Mouse (Mus musculus) kidney, embryonic 14.5 days (tissue): ENCODE measurements around the gene Pex16. TPM values are rescaled to one million over a fixed set of nuclear protein-coding genes. Genes with fewer than 3 reads are reported as not detected.

ENCODE experiments used
- ATAC-seq: fragments of 200-750 bp; cut with Nextera tagmentation; 2 replicates; pipeline ENCODE4 v1.8.0; 2017; ENCODE audit warnings: moderate number of reproducible peaks, mild to moderate bottlenecking, moderate TSS enrichment, moderate library complexity; ENCODE audit not compliant: low FRiP score, low TSS enrichment
- H3K27ac ChIP-seq: fragments of 300-500 bp; sonication (generic); 2 replicates; pipeline ENCODE4 v1.5.1; 2014; ENCODE audit warnings: low read depth, mild to moderate bottlenecking, low read length, moderate library complexity, mixed read lengths
- H3K27me3 ChIP-seq: fragments of 300-500 bp; sonication (generic); 2 replicates; pipeline ENCODE4 v1.6.1; 2014; ENCODE audit warnings: mild to moderate bottlenecking, low read length; ENCODE audit not compliant: control insufficient read depth, insufficient read depth
- H3K36me3 ChIP-seq: fragments of 300-500 bp; sonication (generic); 2 replicates; pipeline ENCODE4 v1.6.1; 2014; ENCODE audit warnings: low read length, mixed read lengths; ENCODE audit not compliant: control insufficient read depth, insufficient read depth
- H3K4me1 ChIP-seq: fragments of 300-500 bp; sonication (generic); 2 replicates; pipeline ENCODE4 v1.6.1; 2014; ENCODE audit warnings: low read length, mixed read lengths; ENCODE audit not compliant: control insufficient read depth, insufficient read depth
- H3K4me2 ChIP-seq: fragments of 300-500 bp; sonication (generic); replicated peaks from 2 replicates; pipeline ENCODE4 v1.6.1; 2014; ENCODE audit warnings: low read depth, mild to moderate bottlenecking, low read length
- H3K4me3 ChIP-seq: fragments of 300-500 bp; sonication (generic); 2 replicates; pipeline ENCODE4 v1.5.1; 2014; ENCODE audit warnings: mild to moderate bottlenecking, low read length
- H3K9ac ChIP-seq: fragments of 300-500 bp; sonication (generic); 2 replicates; pipeline ENCODE4 v1.6.1; 2014; ENCODE audit warnings: low read depth, mild to moderate bottlenecking, low read length, moderate library complexity
- H3K9me3 ChIP-seq: fragments of 300-500 bp; sonication (generic); 2 replicates; pipeline ENCODE4 v1.6.1; 2016; ENCODE audit warnings: low read length; ENCODE audit not compliant: control insufficient read depth
- WGBS: fragments of 180-500 bp; shearing (Covaris S2); extraction: QIAGEN DNeasy Blood & Tissue Kit; methylation state at CpG from one replicate; pipeline ENCODE4 v1.1.7; 2014; 5-methylcytosine and 5-hydroxymethylcytosine counted together
- polyA plus RNA-seq: library from polyadenylated mRNA; unstranded; fragments of >200 nt; fragmentation: Nextera tagmentation; extraction: Ambion mirVana; gene quantifications from 2 replicates; pipeline ENCODE4 v1.2.1, GENCODE M21; 2014

Pex16 gene
- polyA plus RNA-seq, 1 experiment from 2014 or later: 22.7 TPM

- peaks cover 76% of the 10 kb centered on the region for H3K36me3 ChIP-seq
- H3K27ac ChIP-seq: no peak overlapping the region
- no peak overlapping the region for H3K9ac ChIP-seq
- H3K4me3 ChIP-seq: no peak overlapping the region
- no peak overlapping the region for H3K4me2 ChIP-seq
- no peak for ATAC-seq
- no peaks in the 10 kb centered on the region for H3K27me3 ChIP-seq
- no peaks in the 10 kb centered on the region for H3K9me3 ChIP-seq
- WGBS: 71% methylated on average over 5 of the region's 5 CpGs
- H3K4me1 ChIP-seq: no peaks in the 10 kb centered on the region
Measured at GRCm38 (mm10) chr2:92381161-92381560, 6.7 kb downstream of the Pex16 start.

GRCm38 (mm10) chr2:92381901-92382588 lies 7.6 kb downstream of the Pex16 start, which contains the start of gene 1700029I15Rik:
TSS of gene 1700029I15Rik (plus strand) at chr2:92382538.
- 90% methylated on average over 5 of the region's 5 CpGs for WGBS

GRCm38 (mm10) chr2:92382759-92383158 lies 8.3 kb downstream of the Pex16 start:
- no peaks in the 10 kb centered on the region for H3K9me3 ChIP-seq
- H3K4me1 ChIP-seq: no peaks in the 10 kb centered on the region
- H3K27ac ChIP-seq: no peak overlapping the region
- H3K9ac ChIP-seq: no peak overlapping the region
- H3K27me3 ChIP-seq: no peaks in the 10 kb centered on the region
- no peak overlapping the region for H3K4me2 ChIP-seq
- H3K4me3 ChIP-seq: no peak overlapping the region
- ATAC-seq: no peak
- 83% methylated on average over 4 of the region's 4 CpGs for WGBS
- H3K36me3 ChIP-seq: peaks cover 85% of the 10 kb centered on the region

More at GRCm38 (mm10) chr2:92381901-92382588, 7.6 kb downstream of the Pex16 start, which contains the start of gene 1700029I15Rik:
- no peaks in the 10 kb centered on the region for H3K4me1 ChIP-seq
- H3K4me3 ChIP-seq: no peak within 1 kb of the TSS
- peaks cover 85% of the 10 kb centered on the region for H3K36me3 ChIP-seq
- H3K27ac ChIP-seq: no peak within 1 kb of the TSS
- H3K9me3 ChIP-seq: no peaks in the 10 kb centered on the region
- H3K27me3 ChIP-seq: no peaks in the 10 kb centered on the region
- H3K9ac ChIP-seq: no peak within 1 kb of the TSS
- no peak within 1 kb of the TSS for H3K4me2 ChIP-seq
- no peak for ATAC-seq

DNA sequence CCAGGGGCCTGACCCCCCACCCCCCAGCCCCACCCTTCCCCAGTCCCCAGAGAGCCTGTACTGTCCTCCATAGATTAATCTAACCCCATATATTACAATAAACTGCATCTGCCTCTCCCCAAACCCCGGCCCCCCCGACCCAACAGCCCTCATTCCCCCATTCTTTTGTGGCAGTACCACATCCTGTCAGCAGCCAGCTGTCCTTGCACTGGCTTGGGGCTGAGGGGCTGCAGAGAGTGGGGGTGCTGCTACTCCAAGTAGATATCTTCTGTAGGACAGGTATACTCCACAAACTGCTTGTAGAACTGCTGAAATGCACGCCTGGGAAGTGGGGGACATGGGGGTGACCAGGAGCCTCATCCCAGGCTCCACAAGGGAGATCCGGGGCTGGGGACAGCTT lies 9.6 kb downstream of the Pex16 start:
- ATAC-seq: no peak
- Histone ChIP-seq H3K27ac (no peak overlapping the region), H3K36me3 (peaks cover 71% of the 10 kb centered on the region)

DNA sequence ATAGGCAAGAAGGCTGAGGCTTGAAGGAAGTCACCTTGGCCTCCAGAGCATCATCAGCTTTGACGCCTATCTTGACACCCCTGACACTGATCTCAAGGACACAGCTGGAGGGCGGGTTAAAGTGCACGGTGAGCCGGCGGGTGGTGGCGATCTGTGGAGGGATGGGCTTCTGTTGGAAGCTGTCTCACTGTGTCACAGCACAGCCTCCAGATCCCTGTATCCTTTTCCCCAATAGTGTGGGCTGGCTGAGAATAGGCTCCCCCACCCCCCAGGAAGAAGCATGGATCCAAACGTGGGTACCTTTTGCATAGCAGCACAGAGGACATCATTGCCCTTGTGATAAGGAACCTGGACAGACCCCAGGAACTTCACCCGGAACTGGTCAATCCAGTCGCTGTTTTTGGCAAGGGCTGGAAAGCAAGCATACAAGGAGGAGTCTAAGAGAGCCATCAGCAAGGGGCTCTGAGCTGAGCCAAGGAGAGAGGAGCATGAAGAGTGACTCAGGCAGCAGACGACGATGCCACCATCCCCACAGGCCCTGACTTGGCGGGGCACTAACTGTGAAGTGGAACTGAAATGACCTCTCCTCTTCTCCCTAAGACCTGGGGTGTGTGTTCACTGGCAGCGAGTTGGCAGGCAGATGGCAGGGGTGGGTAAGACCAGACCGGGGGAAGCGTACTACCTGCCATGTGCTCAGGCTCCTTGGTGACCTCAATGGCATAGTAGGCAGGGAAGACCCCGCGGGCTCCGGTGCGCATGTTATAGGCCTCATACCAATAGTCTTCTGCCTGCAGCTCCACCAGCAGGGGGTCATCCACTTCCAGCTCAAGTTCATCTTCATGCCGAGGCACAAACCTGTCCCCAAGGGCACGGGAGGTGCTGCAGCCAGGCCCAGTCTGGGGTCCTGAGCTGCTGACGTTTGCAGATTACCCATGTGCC lies 10.9 kb downstream of the Pex16 start:
- Histone ChIP-seq H3K4me1 (peaks cover 16% of the 10 kb centered on the region), H3K9me3 (no peaks in the 10 kb centered on the region), H3K27ac (no peak overlapping the region), H3K4me3 (no peak overlapping the region), H3K4me2 (no peak overlapping the region), H3K9ac (no peak overlapping the region), H3K36me3 (peaks cover 62% of the 10 kb centered on the region), H3K27me3 (no peaks in the 10 kb centered on the region)
- WGBS: 87% methylated on average over 22 of the region's 22 CpGs
- no peak for ATAC-seq

More for the DNA sequence above, 9.6 kb downstream of the Pex16 start:
- Histone ChIP-seq H3K4me3 (no peak overlapping the region), H3K4me2 (no peak overlapping the region), H3K27me3 (no peaks in the 10 kb centered on the region), H3K9ac (no peak overlapping the region), H3K9me3 (no peaks in the 10 kb centered on the region), H3K4me1 (peaks cover 8% of the 10 kb centered on the region)
- WGBS: 83% methylated on average over 4 of the region's 4 CpGs

- no peaks in the 10 kb centered on the region for H3K27me3 ChIP-seq
- peaks cover 53% of the 10 kb centered on the region for H3K36me3 ChIP-seq
- no peak overlapping the region for H3K9ac ChIP-seq
- H3K4me1 ChIP-seq: peaks cover 29% of the 10 kb centered on the region
- H3K4me3 ChIP-seq: no peak overlapping the region
- H3K4me2 ChIP-seq: no peak overlapping the region
- H3K27ac ChIP-seq: no peak overlapping the region
- no peak for ATAC-seq
- H3K9me3 ChIP-seq: no peaks in the 10 kb centered on the region
- WGBS: 90% methylated on average over 30 of the region's 30 CpGs
Measured at GRCm38 (mm10) chr2:92386821-92387570, 12.5 kb downstream of the Pex16 start.

DNA sequence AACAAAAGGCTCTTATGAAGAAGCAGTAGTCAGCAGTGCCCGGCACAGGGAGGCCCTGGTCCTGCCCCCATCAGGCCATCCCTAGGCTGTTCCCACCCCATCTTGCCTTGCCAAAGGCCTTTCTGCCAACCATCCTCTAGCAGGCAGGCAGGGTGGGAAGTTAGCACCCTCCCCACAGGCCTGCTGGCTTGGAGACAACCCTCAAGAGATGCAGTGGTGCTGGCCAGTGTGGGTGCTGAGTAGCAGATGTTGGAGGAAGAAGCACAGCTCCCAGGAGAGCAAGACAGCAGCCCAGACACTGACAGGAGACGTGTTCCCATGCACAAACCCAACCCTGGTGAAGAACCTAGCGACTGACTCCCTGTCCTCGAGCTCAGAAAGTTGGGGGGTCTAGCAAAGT lies 13.2 kb downstream of the Pex16 start:
- Histone ChIP-seq H3K4me1 (peaks cover 35% of the 10 kb centered on the region), H3K27me3 (no peaks in the 10 kb centered on the region), H3K9me3 (no peaks in the 10 kb centered on the region), H3K4me2 (peak overlapping the region; percentile 50; the same call in 1 of the 2 replicates), H3K9ac (no peak overlapping the region; the same call in 1 of the 2 replicates), H3K4me3 (no peak overlapping the region), H3K27ac (no peak overlapping the region), H3K36me3 (peaks cover 46% of the 10 kb centered on the region)
- no peak for ATAC-seq
- WGBS: 88% methylated on average over 4 of the region's 4 CpGs

- 58% methylated on average over 3 of the region's 3 CpGs for WGBS
- no peak overlapping the region for H3K27ac ChIP-seq
Measured at GRCm38 (mm10) chr2:92388081-92388517, 13.6 kb downstream of the Pex16 start.

More at GRCm38 (mm10) chr2:92388081-92388517, 13.6 kb downstream of the Pex16 start:
- peak overlapping the region; percentile 46 for H3K4me3 ChIP-seq
- H3K9me3 ChIP-seq: no peaks in the 10 kb centered on the region
- no peak for ATAC-seq
- H3K4me2 ChIP-seq: peak overlapping the region; percentile 50
- peaks cover 42% of the 10 kb centered on the region for H3K36me3 ChIP-seq
- H3K4me1 ChIP-seq: peaks cover 39% of the 10 kb centered on the region
- peak overlapping the region; percentile 44; the same call in 1 of the 2 replicates for H3K9ac ChIP-seq
- no peaks in the 10 kb centered on the region for H3K27me3 ChIP-seq
